Mouse (Mus musculus) left cerebral cortex, postnatal 10 days (tissue): ENCODE results near the gene Mybpc3. TPM values are rescaled to one million over a fixed set of nuclear protein-coding genes. Genes with fewer than 3 reads are reported as not detected.

Experiments
- DNase-seq, 2 experiments: peaks; one replicate each; pipeline ENCODE4 v3.0.0; 2021 to 2022; ENCODE audit warnings: low spot score in 2 of 2, mixed read lengths in 1 of 2; ENCODE audit errors: extremely low spot score in 1 of 2
- intact Hi-C: fragments of 180-260 bp; cut with DNase I; formaldehyde crosslinking; loops from one replicate; pipeline ENCODE4 v1.15.1; 2025
- total RNA-seq, 2 experiments: library from RNA; stranded (reverse); gene quantifications; 2 replicates each; pipeline ENCODE4 v1.2.3; 2021

Mybpc3 gene
- total RNA-seq, 2 experiments from 2014 or later = 0.51 to 0.61 TPM

DNA sequence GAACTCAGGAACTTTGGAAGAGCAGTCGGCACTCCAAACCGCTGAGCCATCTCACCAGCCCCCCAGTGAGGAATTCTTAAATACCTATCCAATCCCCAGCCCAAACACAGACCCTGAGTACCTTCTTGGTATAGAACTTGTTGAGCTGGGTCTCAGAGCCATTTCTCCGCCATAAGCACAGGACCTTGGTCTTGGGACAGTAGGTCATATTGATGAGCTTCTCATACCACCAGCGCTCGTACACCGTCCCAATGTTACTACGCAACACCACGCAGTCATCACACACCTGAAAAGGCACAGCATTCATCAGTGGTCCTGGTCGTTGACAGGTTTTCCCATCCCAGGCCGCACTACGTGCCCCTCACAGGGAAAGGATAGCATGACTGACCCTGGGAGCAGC lies 25.5 kb downstream of the Mybpc3 start:
- intact Hi-C loops = no loop called here
- no peak for DNase-seq

GRCm38 (mm10) chr2:91148101-91148500 lies 30.2 kb downstream of the Mybpc3 start:
- DNase-seq = no peak
- intact Hi-C loops = no loop called here

DNA sequence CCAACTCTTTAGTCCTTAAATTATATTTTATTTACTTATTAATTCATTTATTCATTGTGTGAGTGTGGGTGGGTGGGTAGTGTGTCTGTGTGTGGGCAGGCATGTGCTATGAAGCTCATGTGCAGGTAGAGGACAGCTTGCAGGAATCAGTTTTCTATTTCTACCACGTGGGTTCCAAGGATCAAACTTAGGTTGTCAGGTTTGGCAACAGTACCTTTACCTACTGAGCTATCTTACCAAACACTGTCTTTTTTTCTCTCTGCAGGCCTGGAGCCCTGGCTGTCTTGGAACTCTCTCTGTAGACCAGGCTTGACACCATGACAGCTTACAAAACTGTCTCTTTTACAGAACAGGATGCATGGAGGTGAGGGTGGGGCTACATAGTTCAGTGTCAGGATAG lies 33.4 kb downstream of the Mybpc3 start:
- intact Hi-C loops = no loop called here
- no peak for DNase-seq

DNA sequence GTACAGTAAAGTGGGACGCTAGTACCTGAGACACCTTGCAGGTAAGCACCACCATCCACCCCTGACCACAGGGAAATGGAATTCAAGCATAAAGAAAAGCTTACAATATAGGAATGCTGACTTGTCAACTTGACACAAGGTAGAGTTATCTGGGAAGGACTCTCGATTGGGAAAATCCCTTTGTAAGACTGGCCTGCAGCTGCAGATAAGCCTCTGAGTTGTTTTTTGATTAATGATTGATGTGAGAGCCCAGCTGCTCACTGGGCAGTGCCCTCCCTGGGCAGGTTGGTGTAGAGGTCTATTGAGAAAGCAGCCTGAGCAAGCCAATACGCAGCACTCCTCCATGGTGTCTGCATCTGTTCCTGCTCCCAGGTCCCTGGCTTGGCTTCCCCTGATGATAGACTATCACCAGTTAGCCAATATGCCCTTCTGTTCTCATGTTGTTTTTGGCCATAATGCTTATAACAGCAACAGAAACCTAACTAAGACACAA lies 35.0 kb downstream of the Mybpc3 start:
- intact Hi-C loops = no loop called here
- DNase-seq = no peak

- DNase-seq = no peak
- intact Hi-C loops = no loop called here
Measured at GRCm38 (mm10) chr2:91154091-91154490, 36.1 kb downstream of the Mybpc3 start.

DNA sequence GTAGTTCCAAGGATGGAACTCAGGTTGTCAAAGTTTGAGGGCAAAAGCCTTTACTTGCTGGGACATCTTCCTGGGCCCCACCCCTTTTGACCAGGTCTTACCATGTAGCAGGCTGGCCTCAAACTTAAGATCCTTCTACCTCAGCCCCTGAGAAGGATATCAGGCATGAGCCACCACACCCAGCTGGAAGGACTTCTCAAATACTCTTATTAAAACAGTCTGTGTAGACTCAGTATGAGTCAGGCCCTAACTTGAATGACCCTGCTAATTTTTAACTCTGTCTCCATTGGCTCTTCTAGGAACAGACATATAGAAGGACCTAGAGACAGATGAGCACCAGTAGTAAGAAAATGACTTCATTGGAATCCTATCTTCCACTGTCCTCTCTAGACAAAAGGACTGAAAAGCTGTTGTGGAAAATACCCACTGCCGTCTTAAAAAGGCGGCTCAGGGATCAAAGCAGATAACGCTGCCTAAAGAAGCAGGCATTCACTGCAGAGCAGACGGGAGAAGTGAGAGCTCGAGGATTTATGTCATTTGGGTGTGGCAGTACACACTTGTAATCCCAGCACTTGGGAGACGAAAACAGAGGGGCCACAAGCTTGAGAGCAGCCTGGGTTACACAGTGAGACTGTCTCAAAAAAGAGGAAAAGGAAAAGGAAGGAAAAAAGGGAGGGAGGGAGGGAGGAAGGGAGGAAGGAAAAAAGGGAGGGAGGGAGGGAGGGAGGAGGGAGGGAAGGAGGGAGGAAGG lies 39.2 kb downstream of the Mybpc3 start:
- DNase-seq = no peak
- intact Hi-C loops = no loop called here

DNA sequence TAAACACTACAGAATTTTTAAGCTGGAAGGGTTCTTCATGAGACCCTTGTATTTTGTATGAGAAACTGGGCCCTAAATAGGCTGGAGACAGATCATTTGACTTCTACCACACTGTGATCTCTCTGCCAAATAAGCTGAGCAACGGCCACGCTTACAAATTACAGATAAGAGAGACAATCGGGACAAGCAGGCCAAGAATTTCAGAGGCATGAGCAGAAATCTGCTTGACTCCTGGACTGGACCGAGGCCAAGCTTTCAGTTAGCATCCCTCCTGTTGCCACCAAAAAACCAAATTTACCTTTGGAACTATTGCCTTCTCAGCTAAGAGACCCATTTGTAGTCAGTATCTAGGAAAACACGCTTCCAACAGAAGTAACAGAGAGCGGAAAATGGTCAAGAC lies 42.6 kb downstream of the Mybpc3 start:
- DNase-seq = no peak
- intact Hi-C loops = loop anchor here (10.0 kb wide), 3 partner anchors 306 to 404 kb away; no protein-coding TSS in a partner anchor

GRCm38 (mm10) chr2:91162952-91163351 lies 45.0 kb downstream of the Mybpc3 start:
- intact Hi-C loops = loop anchor here (10.0 kb wide), 3 partner anchors 308 to 402 kb away; no protein-coding TSS in a partner anchor
- DNase-seq = no peak

GRCm38 (mm10) chr2:91163532-91163931 lies 45.6 kb downstream of the Mybpc3 start:
- intact Hi-C loops = loop anchor here (10.0 kb wide), 3 partner anchors 309 to 401 kb away; no protein-coding TSS in a partner anchor
- DNase-seq = no peak

- intact Hi-C loops = loop anchor here (10.0 kb wide), 3 partner anchors 310 to 400 kb away; no protein-coding TSS in a partner anchor
- no peak for DNase-seq
Measured at GRCm38 (mm10) chr2:91164991-91165390, 47.0 kb downstream of the Mybpc3 start.

GRCm38 (mm10) chr2:91167629-91168028 lies 49.7 kb downstream of the Mybpc3 start:
- intact Hi-C loops = loop anchor here (10.0 kb wide), 3 partner anchors 313 to 403 kb away; no protein-coding TSS in a partner anchor
- DNase-seq = no peak

GRCm38 (mm10) chr2:91169587-91170322 lies 51.8 kb downstream of the Mybpc3 start:
- intact Hi-C loops = loop anchor here (10.0 kb wide), 3 partner anchors 315 to 405 kb away; no protein-coding TSS in a partner anchor
- DNase-seq = no peak

DNA sequence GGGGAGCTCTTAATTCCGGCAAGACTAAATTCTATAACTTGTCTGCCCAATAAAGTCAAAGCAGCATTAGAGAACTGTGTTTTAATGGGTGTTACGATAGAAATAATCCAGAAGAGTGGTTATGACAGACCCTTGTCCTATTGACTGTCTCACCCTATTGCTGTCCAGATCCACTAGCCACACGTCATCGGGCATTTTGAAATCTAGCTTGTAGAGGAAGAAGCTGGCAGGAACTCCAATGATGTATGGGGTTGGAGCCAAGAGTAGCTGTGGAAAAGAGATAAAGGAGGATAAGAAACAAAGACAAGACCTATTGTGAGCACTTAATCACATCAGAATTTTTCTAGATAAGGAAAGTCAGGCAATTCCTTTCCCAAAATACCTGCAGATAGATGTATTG lies 57.5 kb downstream of the Mybpc3 start:
- intact Hi-C loops = no loop called here
- DNase-seq = no peak

GRCm38 (mm10) chr2:91176234-91176633 lies 58.3 kb downstream of the Mybpc3 start:
- DNase-seq = no peak
- intact Hi-C loops = no loop called here

- DNase-seq = no peak
- intact Hi-C loops = no loop called here
Measured at GRCm38 (mm10) chr2:91179825-91180224, 61.9 kb downstream of the Mybpc3 start.

DNA sequence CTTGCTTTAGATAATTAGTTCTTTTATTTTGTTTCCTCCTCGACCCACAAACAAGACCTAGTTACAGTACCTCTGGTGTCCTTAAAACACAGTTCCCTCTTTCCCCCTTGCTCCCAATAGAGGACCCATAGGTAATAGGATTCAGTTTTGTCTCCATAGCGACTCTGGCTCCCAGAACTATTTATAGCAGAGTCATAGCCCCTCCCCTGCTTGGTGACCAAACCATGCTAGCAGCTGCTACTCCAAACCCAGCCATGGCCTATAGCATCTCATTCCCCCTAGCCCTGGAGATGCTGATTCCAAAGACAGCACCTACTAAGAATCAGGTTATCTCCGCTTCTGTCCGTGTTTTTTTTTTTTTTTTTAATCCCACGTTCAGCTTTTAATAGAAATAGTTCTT lies 62.8 kb downstream of the Mybpc3 start:
- DNase-seq = no peak
- intact Hi-C loops = no loop called here

DNA sequence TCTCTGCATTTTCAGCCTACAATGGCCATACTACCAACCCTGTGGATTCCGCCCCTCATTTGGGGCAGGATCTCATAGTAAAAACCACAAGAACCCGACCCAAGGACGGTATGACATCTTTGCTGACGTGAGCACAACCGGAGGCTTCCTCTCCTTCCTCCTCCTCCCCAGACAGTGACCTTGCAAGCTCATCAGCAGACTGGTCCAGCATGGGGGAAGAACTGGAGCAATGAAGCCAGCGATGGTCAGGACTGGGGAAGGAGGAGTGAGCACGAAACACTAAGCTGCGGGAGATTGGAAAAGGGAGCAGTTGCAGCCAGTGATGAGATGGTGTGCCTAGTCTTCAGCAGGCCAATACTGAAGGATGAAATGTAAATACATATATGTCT lies 64.1 kb downstream of the Mybpc3 start:
- DNase-seq = no peak
- intact Hi-C loops = no loop called here

- DNase-seq = peak; percentile 69 to 91
- intact Hi-C loops = no loop called here
Measured at GRCm38 (mm10) chr2:91182405-91183147, 64.6 kb downstream of the Mybpc3 start.

GRCm38 (mm10) chr2:91183148-91183513 lies 65.2 kb downstream of the Mybpc3 start:
- peak; percentile 92 to 96 for DNase-seq
- intact Hi-C loops = no loop called here
